Mouse (Mus musculus) brain, embryonic 14.5 days (tissue): Measurements from ENCODE around the gene Cdk17. TPM values are rescaled to one million over a fixed set of nuclear protein-coding genes. Genes with fewer than 3 reads are reported as not detected.

Source experiments
- DNase-seq: peaks from one replicate; pipeline ENCODE4 v3.0.0-alpha.2; 2011; ENCODE audit warnings: low read depth
- CTCF ChIP-seq: fragments of 200-500 bp; IDR thresholded peaks from 2 replicates; pipeline ENCODE4 v1.5.1; 2012; ENCODE audit warnings: inconsistent platforms, mild to moderate bottlenecking, moderate library complexity, borderline replicate concordance; ENCODE audit not compliant: insufficient read depth, insufficient read length; ENCODE audit errors: extremely low read depth
- POLR2A ChIP-seq: fragments of 200-500 bp; IDR thresholded peaks from 2 replicates; pipeline ENCODE4 v1.6.1; 2012; ENCODE audit warnings: mild to moderate bottlenecking, inconsistent platforms, borderline replicate concordance; ENCODE audit not compliant: poor library complexity, insufficient read depth, insufficient read length, severe bottlenecking; ENCODE audit errors: extremely low read depth
- polyA plus RNA-seq: library from polyadenylated mRNA; depleted of rRNA; stranded (reverse); fragments of >200 nt; gene quantifications from 2 replicates; pipeline ENCODE4 v1.2.3, GENCODE M21; 2012

Gene Cdk17
- polyA plus RNA-seq, 1 experiment, result 70.5 TPM

GRCm38 (mm10) chr10:93213339-93213738 is 52.7 kb downstream of the Cdk17 start:
- TF ChIP-seq POLR2A (no peak), CTCF (no peak)

DNA sequence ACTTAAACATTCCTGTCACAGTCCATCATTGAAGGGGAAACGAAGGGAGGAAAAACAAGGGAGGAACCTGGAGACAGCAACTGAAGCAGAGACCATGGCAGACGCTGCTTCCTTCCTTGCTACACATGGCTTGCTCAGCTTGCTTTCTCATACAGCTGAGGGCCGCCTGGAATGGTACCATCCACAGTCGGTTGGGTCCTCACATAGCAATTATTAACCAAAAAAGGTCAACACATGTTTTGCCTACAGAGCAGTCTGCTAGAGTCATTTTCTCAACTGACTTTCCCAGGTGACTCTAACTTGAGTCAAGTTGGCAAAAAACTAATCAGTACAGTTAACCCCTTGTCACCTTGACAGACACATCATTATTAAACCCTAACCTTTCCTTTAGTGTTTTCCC is 53.6 kb downstream of the Cdk17 start:
- no peak for DNase-seq
- TF ChIP-seq CTCF, result no peak
- TF ChIP-seq POLR2A, result no peak

More at GRCm38 (mm10) chr10:93213339-93213738, 52.7 kb downstream of the Cdk17 start:
- no peak for DNase-seq

GRCm38 (mm10) chr10:93215051-93215763 is 54.5 kb downstream of the Cdk17 start:
- no peak for TF ChIP-seq CTCF
- TF ChIP-seq POLR2A, result no peak
- no peak for DNase-seq

- TF ChIP-seq CTCF (no peak), POLR2A (no peak)
- no peak for DNase-seq
Observed at GRCm38 (mm10) chr10:93225751-93226150, 65.1 kb downstream of the Cdk17 start.

DNA sequence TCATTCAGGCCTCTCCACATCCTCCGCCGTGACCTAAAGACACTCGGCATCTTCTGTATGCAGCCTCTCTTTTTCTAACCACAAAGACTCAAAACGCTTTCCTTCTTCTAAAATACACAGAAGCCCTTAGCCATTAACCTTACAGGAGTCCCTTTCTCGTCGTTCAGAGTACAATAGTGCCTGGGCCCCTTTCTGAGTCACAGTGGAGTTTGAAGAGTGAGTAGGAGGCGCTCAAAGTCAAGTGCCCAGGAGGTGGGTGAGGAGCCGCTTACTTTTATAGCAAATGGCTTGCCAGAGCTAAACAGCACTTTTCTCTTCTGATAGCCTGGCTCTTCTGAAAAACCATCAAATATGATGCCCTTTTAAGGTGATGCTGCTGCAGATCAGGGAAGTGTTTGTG is 67.2 kb downstream of the Cdk17 start:
- DNase-seq, result no peak
- TF ChIP-seq CTCF (no peak), POLR2A (no peak)

DNA sequence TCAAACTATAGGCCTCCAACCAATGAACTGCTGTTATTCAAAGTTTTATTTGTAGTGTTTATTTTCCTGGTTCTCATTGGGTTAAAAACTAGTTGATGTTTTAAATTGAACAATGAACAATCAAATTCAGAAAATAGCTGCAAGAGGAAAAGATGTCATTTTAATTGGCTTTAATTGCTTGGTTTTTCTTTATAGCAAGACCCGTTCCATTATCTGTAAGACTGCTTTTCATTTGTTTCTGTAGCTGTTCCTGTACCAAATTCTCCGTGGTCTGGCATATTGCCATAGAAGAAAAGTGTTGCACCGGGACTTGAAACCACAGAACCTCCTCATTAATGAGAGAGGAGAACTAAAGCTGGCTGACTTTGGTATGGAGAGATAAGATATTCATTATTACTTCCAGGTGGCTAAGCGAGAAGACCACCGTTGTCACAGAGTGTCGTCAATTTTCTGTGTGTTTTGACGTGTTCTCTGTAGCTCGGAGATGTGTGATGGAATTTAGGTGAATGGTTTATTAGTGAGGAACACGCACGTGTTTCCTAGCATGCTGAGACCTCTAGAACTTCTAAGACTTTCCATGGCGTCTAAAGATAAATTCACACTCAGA is 67.8 kb downstream of the Cdk17 start:
- TF ChIP-seq POLR2A (no peak), CTCF (no peak)
- no peak for DNase-seq

GRCm38 (mm10) chr10:93231490-93231889 is 70.8 kb downstream of the Cdk17 start:
- TF ChIP-seq CTCF, result no peak
- no peak for TF ChIP-seq POLR2A
- DNase-seq, result peak; percentile 58

- DNase-seq, result no peak
- TF ChIP-seq POLR2A, result no peak
- no peak for TF ChIP-seq CTCF
Observed at GRCm38 (mm10) chr10:93231893-93232292, 71.2 kb downstream of the Cdk17 start.

- no peak for DNase-seq
- TF ChIP-seq CTCF (no peak), POLR2A (no peak)
Observed at GRCm38 (mm10) chr10:93233665-93234194, 73.1 kb downstream of the Cdk17 start.

- TF ChIP-seq CTCF (no peak), POLR2A (no peak)
- no peak for DNase-seq
Observed at GRCm38 (mm10) chr10:93234692-93235091, 74.0 kb downstream of the Cdk17 start.

GRCm38 (mm10) chr10:93239201-93239806 is 78.6 kb downstream of the Cdk17 start:
- TF ChIP-seq POLR2A (no peak), CTCF (no peak)
- no peak for DNase-seq

DNA sequence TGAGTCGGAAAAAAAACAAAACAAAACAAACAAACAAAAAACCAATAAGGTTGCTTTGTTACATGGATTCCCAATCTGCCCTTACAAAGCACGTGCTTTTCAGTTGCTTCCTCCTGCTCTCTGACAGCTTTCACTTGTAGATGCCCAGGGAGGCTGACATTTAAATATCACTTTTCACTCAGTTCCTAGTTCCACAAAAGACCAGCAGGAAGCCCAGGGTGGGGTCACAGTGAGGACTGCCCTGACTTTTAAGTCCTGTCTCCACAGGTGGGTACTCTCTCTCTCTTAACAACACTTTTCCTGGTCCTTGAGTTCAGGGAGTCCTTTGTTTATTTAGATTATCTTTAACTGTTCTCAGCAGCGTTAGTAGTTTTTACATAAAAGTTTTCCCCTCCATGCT is 81.5 kb downstream of the Cdk17 start:
- DNase-seq, result no peak
- TF ChIP-seq CTCF (no peak), POLR2A (no peak)

DNA sequence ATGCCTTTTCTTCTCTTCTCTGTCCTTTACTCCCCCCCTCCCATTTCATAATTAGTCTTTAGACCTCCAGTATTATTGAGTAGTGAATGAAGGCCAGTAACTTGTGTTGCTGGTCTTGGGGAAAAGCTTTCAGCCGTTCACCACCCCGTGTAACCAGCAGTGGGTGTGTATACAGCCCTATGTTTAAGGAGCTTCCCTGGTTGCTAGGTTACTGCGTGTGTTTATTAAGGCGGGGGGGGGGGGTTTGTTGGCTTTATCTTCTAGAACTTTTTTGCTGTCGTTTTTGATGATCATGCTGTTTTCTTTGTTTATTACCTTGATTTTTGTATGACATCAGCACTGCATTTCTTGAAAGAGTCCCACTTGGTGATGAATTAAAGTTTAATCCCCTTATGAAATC is 82.2 kb downstream of the Cdk17 start:
- TF ChIP-seq CTCF (no peak), POLR2A (no peak)
- no peak for DNase-seq
